Mouse (Mus musculus) olfactory bulb, adult 2 months (tissue): ENCODE data around the gene Tnpo1.

ENCODE experiments used
- CTCF ChIP-seq: fragments of 200-500 bp; IDR thresholded peaks from 2 replicates; pipeline ENCODE4 v1.5.1; 2012; ENCODE audit warnings: low read depth, mild to moderate bottlenecking, low read length, moderate library complexity; ENCODE audit not compliant: insufficient read depth
- POLR2A ChIP-seq: fragments of 200-500 bp; IDR thresholded peaks from 2 replicates; pipeline ENCODE4 v1.6.1; 2012; ENCODE audit warnings: mild to moderate bottlenecking, low read depth, low read length, moderate library complexity; ENCODE audit not compliant: insufficient read depth

- TF ChIP-seq POLR2A = no peak
- no peak for TF ChIP-seq CTCF
These were observed 45.5 kb upstream of the Tnpo1 start for GRCm38 (mm10) chr13:98971641-98972040.
